Mouse (Mus musculus): ENCODE measurements around the gene Slc46a1.

Gene Slc46a1

DNA sequence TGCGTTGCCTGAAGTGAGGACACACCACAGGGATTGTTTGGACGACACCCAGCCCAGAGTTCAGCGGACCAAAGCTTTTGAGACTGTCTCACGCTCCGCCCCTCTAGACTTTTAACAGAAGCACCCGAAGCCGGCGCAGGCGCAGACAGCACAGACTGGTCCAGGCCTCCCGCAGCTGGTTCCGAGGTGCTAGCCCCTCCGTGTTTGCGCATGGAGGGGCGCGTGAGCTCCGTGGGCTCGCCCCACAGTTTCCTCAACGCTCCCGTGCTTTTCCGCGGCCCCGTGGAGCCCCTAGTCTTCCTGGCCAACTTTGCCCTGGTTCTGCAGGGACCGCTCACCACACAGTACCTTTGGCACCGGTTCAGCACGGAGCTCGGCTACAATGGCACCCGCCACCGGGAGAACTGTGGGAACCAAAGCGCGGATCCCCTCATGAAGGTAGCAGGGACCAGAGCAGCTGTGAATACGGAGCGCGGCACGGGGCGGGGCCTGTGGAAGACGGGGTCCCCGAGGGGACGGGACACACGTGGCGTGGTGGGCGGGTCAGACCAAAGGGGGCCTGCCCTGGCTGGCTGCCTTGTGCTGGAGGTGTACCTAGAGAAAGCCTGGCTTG lies at the start of gene Slc46a1:
Gene Slc46a1, plus strand, starts transcription at position 130 of the 613 bp plus-strand sequence.
- peak; percentile 86 to 87 for DNase-seq

DNA sequence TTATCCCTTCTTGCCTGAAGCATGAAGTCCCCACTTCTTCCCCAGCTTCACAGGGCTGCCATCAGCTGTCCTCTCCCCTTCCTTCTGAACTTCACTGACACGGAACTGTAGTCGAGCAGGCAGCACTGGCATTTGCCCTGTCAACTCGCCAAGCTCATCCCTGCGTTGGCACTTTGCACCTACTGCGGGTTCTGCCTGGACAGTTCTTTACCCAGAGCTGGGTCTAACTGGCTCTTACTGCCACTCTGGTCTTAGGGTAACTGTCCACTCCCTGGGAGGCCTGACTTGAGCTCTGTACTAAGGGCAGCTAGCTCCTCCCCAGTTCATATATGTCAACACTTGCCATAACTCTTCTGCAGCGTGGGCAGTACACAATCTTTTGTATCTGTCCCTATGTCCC lies 48.6 kb upstream of the Slc46a1 start:
- DNase-seq = peak; percentile 93

DNA sequence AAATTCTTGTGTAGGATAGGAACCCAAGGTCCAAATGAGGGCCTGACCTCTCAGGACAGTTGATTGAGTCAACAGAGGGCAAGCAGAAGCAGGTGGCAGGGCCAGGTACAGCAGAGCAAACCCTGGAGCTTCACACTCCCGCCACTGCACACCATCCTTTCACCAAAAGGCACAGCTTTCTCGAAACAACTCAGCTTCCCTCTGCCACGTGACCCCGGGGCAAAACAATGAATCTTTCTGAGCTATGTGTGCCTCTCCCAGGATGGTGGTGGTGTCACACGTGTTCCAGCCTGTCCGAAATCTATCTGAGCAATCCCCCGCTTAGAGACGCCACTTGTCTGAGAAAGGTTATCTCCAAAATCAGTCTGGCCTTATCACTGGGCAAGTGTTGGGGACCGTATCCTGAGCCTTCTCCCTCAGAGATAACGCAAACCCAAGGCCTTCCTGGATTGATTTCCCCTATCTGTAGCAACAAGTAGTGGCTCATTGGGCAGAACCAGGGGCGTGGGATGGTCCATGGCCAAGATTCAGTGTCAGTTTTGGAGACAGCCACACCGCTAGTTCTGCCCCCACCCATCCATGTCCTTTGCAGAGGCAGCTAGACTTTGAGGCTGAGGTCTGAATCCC lies 45.1 kb upstream of the Slc46a1 start:
- no peak for DNase-seq

DNA sequence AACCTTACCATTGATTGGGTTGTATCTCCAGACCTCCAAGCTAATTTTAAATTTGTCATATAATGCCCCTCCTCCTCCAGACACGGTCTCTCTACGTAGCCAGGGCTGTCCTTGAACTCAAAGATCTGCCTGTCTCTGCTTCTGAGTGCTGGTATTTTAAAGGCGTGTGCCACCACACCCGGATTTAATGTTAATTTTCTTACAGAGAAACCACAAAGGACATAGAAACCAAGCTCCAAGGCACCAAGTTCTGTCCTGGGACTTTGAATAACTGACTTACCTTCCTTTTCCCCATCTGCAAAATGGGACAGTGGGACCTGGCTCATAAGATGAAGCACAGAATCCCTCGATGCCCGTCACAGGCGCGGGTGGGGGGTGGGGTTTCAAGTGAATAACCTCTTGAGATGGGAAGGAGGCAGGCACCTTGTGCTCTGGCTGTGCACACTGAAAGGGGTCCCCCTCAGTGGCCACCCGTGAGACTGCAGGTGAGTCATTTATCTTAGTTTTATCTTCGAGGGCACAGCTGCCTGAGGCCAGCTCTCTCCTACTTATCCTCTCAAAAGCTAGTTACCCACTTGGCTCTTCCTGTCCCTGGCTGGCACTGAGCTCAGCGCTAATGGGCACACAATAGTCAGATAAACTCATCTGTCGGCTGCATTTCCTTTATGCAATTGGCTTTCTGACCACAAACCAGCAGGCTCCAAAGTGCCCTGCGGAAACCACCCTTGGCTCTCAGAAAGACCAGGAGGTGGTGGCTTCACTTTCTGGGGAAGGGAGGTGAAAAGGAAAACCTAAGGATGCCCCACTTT lies 44.1 kb upstream of the Slc46a1 start:
- DNase-seq = no peak

DNA sequence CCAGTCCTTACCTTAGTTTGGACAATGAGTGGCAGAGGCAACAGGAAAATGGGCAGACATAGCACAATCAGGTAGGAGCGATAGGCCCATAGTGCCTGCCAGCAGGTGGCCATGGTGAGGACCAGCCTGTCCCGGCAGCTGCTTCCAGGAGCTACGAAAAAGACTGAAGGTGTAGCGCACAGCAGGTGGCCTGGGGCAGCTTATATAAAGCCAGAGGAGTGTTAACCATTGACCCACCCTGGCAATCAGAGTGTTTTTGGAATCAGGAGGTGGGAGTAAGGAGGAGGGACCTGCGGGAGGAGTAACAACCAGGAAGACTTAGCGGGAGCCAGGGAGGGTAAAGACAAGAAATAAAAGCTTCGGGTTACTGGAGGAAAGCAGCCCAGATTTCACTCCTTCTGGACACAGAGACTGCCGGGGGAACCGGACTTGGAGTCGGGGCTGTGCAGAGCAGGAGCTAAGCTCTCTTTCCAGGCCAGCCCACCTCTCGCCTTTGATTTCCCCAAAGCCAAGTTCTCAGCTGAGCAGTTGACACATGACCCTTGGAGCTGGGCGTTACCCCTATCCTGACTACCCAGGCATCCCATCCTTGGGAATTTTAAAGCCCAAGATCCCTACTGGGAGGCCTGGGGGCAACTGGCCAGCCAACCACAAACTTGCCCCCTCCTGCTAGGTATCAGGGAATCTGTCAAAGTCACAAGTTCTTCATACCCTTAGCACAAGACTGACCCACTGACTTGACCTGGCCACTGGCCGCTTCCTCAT lies 43.3 kb upstream of the Slc46a1 start, which contains the start of gene Slc13a2:
Gene Slc13a2, minus strand, starts transcription at position 163 of the 765 bp plus-strand sequence.
- peak; percentile 89 to 90 for DNase-seq

DNA sequence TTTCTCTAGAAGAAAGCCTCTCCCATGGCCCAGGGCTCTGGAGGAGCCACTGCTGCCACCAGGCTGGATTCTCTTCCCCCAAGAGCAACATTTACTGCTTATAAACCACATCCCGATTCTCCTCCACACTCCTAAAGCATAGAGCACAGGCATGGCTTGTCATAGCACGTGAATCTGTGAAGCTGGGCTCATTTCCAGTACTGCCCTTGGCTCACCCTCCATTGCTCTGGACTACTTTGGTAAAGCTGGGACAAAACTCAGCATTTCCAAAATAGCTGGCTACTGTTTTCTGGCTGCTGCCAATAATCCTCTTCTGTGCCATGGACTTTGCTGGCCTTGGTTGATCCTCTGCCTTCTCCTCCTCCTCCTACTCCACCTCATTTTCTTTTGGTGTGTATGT lies 41.1 kb upstream of the Slc46a1 start:
- DNase-seq = peak; percentile 67 to 75

DNA sequence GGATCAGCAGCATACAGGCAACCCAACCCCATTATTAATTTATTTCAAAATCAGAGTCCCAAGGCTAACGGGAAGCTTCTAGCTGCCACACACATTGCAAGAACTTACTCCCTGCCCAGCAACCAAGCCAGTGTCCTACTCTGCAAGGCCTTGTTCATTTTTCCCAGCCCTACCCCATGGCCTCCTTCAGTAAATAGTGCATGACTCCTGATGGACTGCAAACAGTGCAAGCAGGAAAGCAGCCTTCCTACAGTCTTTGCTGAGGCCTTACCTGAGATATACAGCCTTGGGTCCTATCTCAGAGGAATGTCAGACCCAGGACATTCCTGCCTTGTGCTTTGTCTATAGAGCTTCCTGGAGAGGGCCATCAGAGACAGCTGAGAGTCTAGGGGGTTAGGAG lies 39.9 kb upstream of the Slc46a1 start:
- no peak for DNase-seq

DNA sequence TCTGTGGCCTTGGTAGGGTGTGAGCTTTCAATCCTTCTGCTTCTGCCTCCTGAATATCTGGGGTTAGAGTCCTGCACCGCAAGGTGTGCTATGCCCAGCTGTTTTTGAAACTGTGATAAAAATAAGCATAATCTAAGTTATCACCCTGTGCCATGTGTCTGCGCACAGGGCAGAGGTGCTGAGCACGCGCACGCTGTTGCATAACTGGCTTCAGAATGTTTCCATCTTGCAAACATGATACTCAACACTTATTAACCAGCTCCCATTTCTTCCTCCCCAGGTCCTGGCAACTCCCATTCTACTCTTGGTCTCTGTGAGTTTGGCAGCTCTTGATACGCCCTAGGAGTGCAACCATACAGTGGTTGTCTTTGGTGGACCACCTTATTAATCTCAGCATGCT lies 37.8 kb upstream of the Slc46a1 start:
- peak; percentile 71 to 78 for DNase-seq

DNA sequence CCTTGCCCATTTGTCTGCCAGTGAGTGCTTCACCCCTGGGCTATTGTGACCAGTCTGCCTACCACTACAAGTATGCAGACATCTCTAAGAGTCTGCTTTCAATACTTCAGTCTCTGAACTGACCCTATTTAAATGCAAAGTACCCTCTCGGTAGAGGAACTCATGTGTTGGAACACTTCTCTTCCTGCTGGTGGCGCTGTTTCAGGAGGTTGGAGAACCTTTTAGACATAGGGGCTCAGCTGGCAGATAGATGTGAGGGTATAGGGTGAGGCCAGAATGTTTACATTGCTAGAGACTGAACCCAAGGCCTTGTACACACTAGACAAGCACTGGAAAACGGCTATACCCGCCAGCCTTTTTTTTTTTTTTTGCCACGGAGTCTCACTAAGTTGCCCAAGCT lies 37.2 kb upstream of the Slc46a1 start:
- no peak for DNase-seq

DNA sequence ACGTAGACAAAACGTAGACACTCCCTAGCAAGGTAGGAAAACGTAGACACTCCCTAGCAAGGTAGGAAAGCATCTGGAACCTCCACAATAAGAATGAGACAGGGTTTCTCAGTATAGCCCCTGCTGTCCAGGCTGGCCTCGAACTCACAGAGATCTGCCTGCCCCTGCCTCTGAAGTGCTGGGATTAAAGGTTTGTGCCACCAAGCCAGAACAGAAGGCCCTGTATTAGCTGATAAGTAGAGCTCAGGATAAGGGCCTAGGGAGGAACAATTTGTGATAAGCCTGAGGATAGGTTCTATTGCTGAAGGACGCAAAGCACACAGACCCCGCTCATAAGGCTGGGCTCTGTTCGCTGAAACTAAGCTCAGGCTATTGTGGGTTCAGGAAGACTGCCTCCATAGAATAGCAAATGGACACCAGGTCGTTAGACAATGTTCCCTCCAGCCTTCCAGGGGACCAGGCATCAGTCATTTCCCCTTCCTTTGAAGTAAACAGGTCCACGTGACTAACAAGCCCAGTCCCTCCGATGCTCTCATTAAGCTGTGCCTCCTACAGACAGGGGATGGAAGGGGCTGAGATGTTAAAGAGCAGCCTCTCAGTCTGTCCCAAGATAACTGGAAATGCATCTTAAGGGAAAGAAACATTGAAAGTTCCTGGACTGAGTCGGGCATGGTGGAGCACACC lies 35.2 kb upstream of the Slc46a1 start:
- no peak for DNase-seq

DNA sequence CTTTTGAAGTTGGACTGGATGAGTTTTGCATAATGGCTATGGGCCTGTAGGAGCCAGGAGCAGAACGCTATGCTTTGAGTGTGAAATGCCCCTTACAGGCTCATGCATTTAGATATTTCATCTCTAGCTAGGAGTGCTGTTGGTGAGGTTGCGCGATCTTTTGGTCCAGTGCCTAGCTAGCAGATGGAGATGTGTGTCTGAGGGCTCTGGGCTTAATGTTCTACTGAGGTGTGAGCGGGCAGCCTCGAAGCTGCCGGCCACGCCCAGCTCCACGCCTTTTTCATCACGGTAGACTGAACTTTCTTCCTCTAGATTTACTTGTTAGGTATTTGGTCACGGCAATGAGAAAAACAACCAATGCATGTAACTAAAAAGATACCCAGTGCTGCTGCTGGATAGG lies 34.3 kb upstream of the Slc46a1 start:
- peak; percentile 71 to 79 for DNase-seq

DNA sequence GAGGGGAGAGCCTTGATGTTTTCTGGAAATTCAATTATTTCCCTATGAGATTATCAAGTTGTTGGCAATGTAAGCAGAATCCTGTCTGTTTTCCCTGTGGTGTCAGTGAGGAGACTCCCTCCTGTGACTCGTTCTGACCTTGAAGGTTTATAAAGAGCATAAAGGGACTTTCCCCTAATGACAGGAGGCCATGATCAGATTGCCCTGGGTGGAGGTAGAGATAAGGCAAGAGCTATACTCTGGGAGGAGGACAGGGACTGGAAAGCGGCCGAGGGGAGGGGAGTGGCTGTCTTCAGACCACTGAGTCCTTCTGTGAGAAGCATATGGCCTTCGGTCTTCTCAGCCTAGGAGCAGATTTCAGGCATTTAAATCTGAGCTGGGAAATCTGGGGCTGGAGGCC lies 31.4 kb upstream of the Slc46a1 start:
- no peak for DNase-seq

DNA sequence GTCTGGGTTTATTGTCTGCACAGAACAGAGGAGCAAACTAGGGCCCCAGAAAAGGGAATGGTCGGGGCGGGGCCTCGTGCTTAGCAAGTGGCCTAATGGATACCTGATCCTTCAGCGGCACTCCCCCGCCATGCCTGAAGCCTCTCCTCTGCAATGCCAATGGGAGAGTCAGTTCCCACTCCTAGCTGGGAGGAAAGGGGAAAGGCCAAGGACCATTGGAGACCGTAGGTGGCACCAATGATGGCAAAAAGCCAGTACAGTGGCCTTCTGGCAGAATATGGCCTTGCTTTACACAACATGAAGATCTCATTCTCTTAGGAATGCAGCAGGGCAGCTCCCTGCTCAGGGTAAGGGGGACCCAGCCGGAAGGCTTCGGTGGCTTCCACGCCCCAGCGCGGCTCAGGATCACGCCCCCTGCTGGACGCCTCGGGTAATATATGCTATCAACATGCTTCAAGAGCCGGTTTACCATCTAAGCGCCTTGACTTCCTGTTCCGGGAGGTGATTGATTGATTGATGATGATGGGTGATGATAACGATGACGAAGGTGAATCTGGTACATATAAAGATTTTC lies 29.6 kb upstream of the Slc46a1 start:
- DNase-seq = peak in 1 of 2 experiments; percentile 50

DNA sequence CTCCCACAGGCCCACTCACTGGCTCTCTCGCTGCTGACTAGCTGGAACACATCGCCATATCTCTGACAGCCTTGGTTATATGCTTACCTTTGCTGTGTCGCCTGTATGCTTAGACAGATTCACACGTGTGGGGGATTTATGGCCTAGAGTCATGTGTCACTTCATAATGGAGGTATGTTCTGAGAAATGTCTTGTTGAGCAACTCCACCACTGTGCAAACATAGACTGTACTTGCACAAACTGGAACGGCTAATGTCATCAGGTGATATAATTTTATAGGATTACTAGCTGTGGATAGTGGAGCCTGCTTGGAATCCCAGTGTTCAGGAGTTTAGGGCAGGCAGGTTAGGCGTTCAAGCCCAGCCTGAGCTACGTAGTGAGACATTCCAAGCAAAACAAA lies 28.3 kb upstream of the Slc46a1 start:
- no peak for DNase-seq

DNA sequence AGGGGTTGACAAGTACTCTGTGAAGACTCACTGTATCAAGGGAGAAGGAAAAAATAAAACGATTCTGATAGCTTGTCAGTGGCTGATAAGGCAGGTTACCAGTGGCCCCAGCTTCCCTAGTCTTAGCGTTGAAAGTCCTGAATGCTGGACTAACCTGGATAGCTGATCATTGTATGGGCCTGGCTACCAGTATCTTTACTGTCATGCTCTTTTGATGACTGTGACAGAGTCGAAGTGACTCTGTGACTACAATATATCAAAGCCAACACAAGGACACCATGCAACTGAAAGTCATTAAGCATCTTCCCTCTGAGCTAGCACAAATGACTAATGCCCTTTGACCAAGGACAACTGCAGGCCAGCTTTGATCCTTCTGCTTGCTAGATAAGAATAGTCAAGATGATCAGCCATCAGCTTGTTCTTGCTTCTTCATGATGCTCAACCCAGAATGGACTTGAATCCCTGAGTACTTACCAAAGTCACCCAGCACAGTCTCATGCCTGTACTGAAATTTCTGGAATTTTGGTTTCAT lies 27.0 kb upstream of the Slc46a1 start:
- no peak for DNase-seq

DNA sequence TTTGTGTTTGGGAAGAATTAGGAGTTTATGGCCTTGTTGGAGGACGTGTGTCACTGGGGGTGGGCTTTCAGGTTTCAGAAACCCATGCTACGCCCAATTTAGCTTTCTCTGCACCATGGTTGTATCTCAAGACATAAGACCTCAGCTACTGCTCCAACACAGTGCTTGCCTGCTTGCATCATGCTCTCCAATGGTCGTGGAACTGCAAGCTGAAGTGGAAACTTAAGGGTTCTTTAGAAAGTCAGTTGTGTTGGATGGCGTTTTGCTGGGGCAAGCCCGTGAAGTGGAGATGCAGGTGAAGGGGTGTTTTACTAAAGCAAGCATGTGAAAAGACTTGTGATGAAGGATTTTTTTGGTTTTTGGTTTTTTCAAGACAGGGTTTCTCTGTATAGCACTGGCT lies 22.4 kb upstream of the Slc46a1 start:
- DNase-seq = no peak

DNA sequence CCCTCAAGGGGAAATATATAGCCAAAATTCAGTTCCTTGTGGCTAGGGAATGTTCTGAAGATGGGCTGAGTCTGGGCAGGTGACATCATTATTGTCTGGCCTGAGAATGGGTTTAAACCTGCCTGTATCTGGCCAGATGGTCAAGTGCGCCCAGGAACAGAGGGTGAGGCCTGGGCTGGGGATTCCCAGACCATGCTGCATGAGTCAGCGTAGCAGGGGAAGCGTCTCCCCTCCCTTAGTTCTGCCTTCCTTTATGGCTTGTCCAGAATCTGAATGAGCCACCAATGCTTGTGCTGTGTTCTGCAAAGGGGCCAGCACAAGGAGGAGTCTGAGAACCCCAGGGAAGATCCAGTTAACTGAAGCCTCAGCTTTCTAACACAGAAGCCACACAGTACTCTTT lies 18.3 kb upstream of the Slc46a1 start:
- no peak for DNase-seq

DNA sequence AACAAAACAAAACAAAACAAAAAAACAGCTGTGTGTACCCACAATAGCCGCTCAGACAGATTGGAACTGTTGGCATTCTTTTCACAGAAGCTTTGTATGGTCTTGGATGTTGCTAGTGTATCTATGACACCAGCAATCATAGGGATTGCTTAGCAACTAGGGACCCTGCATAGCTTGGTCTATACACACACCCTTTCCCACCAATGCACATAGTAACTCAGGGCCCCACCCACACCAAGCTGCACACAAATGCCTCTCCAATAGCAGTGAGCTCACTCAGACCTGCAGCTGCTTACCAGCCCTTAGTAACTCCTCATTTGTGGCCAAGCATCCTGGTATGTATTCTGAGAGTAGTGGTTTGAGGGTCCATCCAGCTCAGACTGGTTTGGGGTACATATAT lies 17.3 kb upstream of the Slc46a1 start:
- DNase-seq = no peak

DNA sequence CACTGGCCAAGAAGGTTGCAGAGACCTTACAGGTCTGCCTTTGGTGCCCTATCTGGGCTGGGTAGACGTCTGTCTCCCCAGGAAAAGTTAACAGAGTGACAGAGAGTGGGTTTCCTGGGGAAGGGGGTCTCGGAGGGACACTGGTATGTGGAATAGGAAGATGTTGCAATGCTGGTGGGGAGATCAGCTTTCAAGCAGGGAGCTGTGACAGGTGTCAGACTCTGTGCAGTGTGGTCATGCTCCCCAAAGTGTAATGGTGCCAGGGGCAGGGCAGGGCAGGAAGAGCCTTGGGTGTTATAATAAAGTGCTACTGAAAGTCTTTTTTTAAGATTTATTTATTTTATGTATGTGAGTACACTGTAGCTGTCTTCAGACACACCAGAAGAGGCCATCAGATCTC lies 15.2 kb upstream of the Slc46a1 start:
- DNase-seq = no peak

DNA sequence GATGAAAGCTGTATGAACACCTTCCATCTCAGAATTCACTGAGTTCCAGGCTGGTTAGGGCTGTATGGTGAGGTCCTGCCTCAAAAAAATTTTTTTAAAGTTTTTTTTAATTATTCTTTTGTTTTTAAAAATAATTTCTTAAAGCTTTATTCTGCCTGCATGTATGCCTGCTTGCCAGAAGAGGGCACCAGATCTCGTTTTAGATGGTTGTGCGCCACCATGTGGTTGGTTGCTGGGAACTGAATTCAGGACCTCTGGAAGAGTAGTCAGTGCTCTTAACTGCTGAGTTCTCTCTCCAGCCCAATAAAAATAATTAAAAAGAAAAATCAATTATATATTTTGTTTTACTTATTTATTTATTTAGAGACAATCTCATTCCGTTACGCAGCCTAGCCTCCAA lies 11.8 kb upstream of the Slc46a1 start:
- DNase-seq = peak; percentile 50 to 77

DNA sequence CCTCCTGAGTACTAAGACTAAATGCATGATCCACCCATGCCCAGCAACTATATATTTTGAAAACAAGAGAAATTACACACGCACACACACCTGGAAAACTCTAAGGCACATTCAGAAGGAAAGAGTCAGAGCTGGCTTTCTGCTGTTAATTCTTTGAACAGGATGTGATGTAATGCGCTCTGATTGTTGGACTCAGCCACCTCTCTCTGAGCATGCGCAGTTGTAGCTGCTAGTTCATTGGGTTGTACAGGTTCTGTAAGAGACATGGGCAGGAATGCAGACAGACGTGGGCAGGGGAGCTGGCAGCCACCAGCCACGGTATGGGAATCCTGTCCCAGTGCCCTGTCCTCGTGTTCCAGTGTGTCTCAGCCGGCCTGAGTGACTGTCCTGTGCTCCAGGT lies 11.2 kb upstream of the Slc46a1 start:
- no peak for DNase-seq

DNA sequence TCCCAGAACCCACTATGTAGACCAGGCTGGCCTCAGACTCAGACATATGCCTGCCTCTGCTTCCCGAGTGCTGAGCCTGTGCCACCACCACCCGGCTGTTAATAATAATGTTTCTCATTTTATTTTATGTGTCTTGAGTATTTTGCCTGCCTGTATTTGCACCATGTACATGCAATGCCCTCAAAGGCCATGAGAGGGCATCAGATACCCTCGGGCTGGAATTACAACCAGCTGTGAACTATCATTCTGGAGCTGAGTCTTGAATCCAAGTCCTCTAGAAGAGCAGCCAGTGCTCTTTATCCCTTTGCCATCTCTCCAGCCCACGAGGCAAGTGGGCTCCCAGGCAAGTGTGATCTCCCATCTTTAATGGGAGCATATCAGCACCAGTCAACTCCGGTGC lies 10.2 kb upstream of the Slc46a1 start:
- DNase-seq = peak; percentile 17 to 64

Measured in kidney, adult 8-10 months (tissue).